Mouse (Mus musculus): Measurements from ENCODE around the gene Syt12. TPM values are rescaled to one million over a fixed set of nuclear protein-coding genes. Genes with fewer than 3 reads are reported as not detected.

The Syt12 gene
- polyA plus RNA-seq, 1 experiment from 2014 or later = 2.4 TPM

DNA sequence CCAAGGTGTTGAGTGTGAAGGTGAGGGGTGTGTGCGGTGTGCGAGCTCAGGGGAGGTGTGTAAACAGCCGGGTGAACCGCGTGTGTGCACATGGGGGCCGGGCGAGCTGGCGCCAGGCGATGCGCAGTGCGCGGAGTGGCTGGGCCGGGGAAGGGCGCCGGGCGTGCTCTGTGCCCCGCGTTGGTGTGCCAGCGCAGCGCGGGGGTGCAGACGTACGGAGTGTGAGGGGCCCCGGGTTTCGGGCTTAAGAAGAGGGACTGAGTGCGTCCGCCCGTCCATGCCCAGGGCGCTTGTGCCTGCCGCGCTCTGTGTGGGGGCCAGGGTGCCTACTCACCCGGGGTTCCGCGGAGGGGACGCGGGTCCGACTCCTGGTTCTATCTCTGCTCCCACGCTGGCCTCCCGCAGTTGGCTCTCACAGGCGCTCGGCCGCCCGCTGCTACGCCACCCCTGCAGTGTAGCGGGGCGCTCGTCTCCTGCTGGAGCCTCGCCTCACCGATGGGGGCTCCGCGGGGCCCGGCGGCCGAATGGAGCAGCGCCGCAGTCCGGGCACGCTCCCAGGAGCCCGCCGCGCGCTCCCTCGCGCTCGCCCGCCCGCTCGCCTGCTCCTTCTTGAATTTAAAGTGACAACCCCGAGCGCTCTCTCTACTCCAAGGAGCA, 518 bp downstream of the Syt12 start:
- no peak overlapping the region for H3K27ac ChIP-seq (ENCODE audit: low read depth, low read length)
- no peaks in the 10 kb centered on the region for H3K9me3 ChIP-seq (ENCODE audit: control insufficient read depth, low read length)
- peak overlapping the region; percentile 55 for H3K4me3 ChIP-seq (ENCODE audit: low read length)
- under 1% methylated on average over 59 of the region's 70 CpGs for WGBS
- peaks cover 16% of the 10 kb centered on the region for H3K27me3 ChIP-seq (ENCODE audit: control insufficient read depth, insufficient read depth, low read length)
- 0 out of 2 replicates have a peak, but pooled peaks cover 3% of the 10 kb centered on the region for H3K4me1 ChIP-seq (ENCODE audit: control insufficient read depth, insufficient read depth, low read length)
- H3K9ac ChIP-seq (ENCODE audit: low read depth, low read length) = peak overlapping the region; percentile 70
- peak overlapping the region; percentile 99 for H3K4me2 ChIP-seq (replicated peaks; ENCODE audit: low read depth, low read length)
- no peaks in the 10 kb centered on the region for H3K36me3 ChIP-seq (ENCODE audit: control insufficient read depth, insufficient read depth, low read length)
- ATAC-seq (ENCODE audit: low FRiP score, low TSS enrichment) = peak; percentile 75

DNA sequence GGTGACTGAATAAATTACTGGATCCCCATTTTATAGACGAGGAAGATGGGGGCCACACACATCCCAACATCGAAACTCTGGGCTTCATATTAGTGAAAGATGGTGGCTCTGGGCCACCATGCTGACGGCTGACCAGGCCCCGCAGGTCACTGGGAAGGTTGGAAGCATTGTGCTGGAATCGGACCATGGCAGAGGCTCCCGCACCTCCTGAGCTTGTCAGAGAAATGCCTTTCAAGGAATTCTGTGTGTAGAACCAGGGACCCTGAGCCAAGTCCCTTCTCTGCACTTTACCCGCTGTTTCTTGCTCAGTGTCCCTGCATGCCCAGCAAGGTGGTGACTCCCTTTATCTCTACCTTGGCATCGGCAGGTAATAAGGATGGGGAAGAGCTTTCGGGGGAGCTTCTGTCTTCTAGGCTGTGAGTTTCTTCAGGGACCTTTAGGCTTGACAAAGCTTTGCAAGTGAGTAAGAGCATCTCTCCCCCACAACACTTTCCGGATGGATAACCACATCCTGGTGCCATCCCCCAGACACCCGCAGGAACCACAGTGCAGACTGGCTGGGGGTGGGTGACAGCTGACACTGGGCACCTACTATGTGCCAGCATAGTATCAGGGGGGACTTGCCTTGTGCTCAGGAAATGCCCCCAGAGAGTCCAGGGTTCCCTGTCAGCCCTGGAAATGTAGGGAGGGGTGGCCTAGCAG, 1.9 kb downstream of the Syt12 start:
- WGBS = 70% methylated on average over 11 of the region's 11 CpGs
- Histone ChIP-seq H3K4me3 (ENCODE audit: low read length) (no peak overlapping the region), H3K4me2 (replicated peaks; ENCODE audit: low read depth, low read length) (no peak overlapping the region), H3K36me3 (ENCODE audit: control insufficient read depth, insufficient read depth, low read length) (no peaks in the 10 kb centered on the region), H3K9me3 (ENCODE audit: control insufficient read depth, low read length) (no peaks in the 10 kb centered on the region), H3K9ac (ENCODE audit: low read depth, low read length) (no peak overlapping the region; the same call in 1 of the 2 replicates), H3K4me1 (ENCODE audit: control insufficient read depth, insufficient read depth, low read length) (0 out of 2 replicates have a peak, but pooled peaks cover 3% of the 10 kb centered on the region), H3K27me3 (ENCODE audit: control insufficient read depth, insufficient read depth, low read length) (peaks cover 16% of the 10 kb centered on the region), H3K27ac (ENCODE audit: low read depth, low read length) (no peak overlapping the region)
- ATAC-seq (ENCODE audit: low FRiP score, low TSS enrichment) = no peak

DNA sequence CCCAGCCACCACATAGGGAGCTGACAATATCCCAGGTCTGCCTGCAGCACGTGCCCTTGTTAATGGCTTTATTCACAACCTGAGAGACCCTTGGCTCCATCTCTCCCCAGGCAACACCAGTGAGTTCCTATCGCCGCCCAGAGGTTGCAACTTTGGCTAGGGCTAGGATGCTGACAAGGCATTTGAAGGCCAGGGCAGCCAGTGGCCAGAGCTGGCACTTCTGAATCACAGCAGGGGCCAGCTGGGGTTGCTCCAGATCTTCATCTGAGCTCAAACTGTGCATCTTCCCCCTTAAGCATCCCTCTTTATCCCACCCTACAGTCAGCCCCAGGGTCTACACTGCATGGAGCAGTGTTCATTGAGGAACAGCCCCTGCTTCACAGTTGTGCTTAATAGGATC, 2.5 kb downstream of the Syt12 start:
- 0 out of 2 replicates have a peak, but pooled peaks cover 3% of the 10 kb centered on the region for H3K4me1 ChIP-seq (ENCODE audit: control insufficient read depth, insufficient read depth, low read length)
- no peak overlapping the region for H3K9ac ChIP-seq (ENCODE audit: low read depth, low read length)
- H3K9me3 ChIP-seq (ENCODE audit: control insufficient read depth, low read length) = no peaks in the 10 kb centered on the region
- H3K36me3 ChIP-seq (ENCODE audit: control insufficient read depth, insufficient read depth, low read length) = no peaks in the 10 kb centered on the region
- H3K4me3 ChIP-seq (ENCODE audit: low read length) = no peak overlapping the region
- ATAC-seq (ENCODE audit: low FRiP score, low TSS enrichment) = no peak
- no peak overlapping the region for H3K27ac ChIP-seq (ENCODE audit: low read depth, low read length)
- 69% methylated on average over 3 of the region's 3 CpGs for WGBS
- peaks cover 16% of the 10 kb centered on the region for H3K27me3 ChIP-seq (ENCODE audit: control insufficient read depth, insufficient read depth, low read length)
- no peak overlapping the region for H3K4me2 ChIP-seq (replicated peaks; ENCODE audit: low read depth, low read length)

DNA sequence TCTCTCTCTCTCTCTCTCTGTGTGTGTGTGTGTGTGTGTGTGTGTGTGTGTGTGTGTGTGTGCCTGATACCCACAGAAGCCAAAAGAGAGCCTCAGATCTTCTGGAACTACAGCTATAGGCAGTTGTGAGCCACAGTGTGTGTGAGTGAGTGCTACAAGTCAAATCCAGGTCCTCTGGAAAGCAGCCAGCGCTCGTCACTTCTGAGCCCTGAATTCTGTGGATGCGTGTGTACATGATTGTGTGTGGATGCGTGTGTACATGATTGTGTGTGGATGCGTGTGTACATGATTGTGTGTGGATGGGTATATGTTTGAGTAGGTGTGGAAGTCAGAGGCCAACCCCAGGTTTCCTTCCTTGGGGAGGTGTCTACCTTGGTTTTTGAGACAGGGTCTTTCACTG, 3.7 kb downstream of the Syt12 start:
- no peak for ATAC-seq (ENCODE audit: low FRiP score, low TSS enrichment)
- H3K9me3 ChIP-seq (ENCODE audit: control insufficient read depth, low read length) = no peaks in the 10 kb centered on the region
- 92% methylated on average over 5 of the region's 5 CpGs for WGBS
- no peaks in the 10 kb centered on the region for H3K36me3 ChIP-seq (ENCODE audit: control insufficient read depth, insufficient read depth, low read length)
- no peak overlapping the region for H3K4me3 ChIP-seq (ENCODE audit: low read length)
- peaks cover 16% of the 10 kb centered on the region for H3K27me3 ChIP-seq (ENCODE audit: control insufficient read depth, insufficient read depth, low read length)
- no peak overlapping the region for H3K9ac ChIP-seq (ENCODE audit: low read depth, low read length)
- H3K27ac ChIP-seq (ENCODE audit: low read depth, low read length) = no peak overlapping the region
- H3K4me2 ChIP-seq (replicated peaks; ENCODE audit: low read depth, low read length) = no peak overlapping the region
- H3K4me1 ChIP-seq (ENCODE audit: control insufficient read depth, insufficient read depth, low read length) = 0 out of 2 replicates have a peak, but pooled peaks cover 3% of the 10 kb centered on the region

DNA sequence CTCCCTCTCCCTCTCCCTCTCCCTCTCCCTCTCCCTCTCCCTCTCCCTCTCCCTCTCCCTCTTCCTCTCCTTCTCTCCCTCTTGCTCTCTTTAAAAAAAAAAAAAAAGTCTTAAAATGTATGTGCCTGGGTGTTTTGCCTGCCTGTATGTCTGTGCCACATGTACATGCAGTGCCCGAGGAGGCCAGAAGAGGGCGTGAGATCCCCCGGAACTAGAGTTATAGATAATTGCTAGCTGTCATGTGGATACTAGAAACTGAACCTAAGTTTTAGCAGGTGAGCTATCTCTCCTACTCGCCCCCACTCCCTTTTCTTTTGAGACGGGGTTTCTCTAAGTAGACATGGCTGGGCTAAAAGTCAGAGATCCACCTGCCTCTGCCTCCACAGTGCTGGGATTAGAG, 8.9 kb downstream of the Syt12 start:
- 33% methylated on average over 5 of the region's 5 CpGs for WGBS
- no peaks in the 10 kb centered on the region for H3K4me1 ChIP-seq (ENCODE audit: control insufficient read depth, insufficient read depth, low read length)
- no peak overlapping the region for H3K9ac ChIP-seq (ENCODE audit: low read depth, low read length)
- H3K9me3 ChIP-seq (ENCODE audit: control insufficient read depth, low read length) = no peaks in the 10 kb centered on the region
- no peak overlapping the region for H3K4me3 ChIP-seq (ENCODE audit: low read length)
- H3K36me3 ChIP-seq (ENCODE audit: control insufficient read depth, insufficient read depth, low read length) = no peaks in the 10 kb centered on the region
- no peak overlapping the region for H3K4me2 ChIP-seq (replicated peaks; ENCODE audit: low read depth, low read length)
- no peak for ATAC-seq (ENCODE audit: low FRiP score, low TSS enrichment)
- H3K27ac ChIP-seq (ENCODE audit: low read depth, low read length) = no peak overlapping the region
- no peaks in the 10 kb centered on the region for H3K27me3 ChIP-seq (ENCODE audit: control insufficient read depth, insufficient read depth, low read length)

DNA sequence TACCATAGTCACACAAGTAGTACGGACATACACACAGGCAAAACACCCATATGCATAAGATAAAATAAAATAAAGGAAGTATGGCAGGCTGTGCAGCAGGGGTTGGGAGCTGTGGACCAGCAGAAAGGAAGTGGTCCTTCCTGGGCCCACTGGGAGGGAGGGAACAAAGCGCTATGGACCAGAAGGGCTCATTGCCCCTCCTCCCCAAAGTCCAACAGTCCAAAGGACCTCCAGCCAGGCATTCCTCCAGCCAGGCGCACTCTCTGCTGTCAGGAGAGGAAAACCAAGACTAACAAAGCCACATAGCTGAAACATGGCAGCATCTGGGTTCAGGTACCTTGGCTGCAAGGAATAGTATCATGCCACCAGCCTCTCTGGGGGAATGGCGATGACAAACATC, 12.6 kb downstream of the Syt12 start:
- Histone ChIP-seq H3K9me3 (ENCODE audit: control insufficient read depth, low read length) (no peaks in the 10 kb centered on the region), H3K36me3 (ENCODE audit: control insufficient read depth, insufficient read depth, low read length) (no peaks in the 10 kb centered on the region), H3K27me3 (ENCODE audit: control insufficient read depth, insufficient read depth, low read length) (no peaks in the 10 kb centered on the region), H3K4me3 (ENCODE audit: low read length) (no peak overlapping the region), H3K9ac (ENCODE audit: low read depth, low read length) (no peak overlapping the region), H3K4me1 (ENCODE audit: control insufficient read depth, insufficient read depth, low read length) (no peaks in the 10 kb centered on the region), H3K27ac (ENCODE audit: low read depth, low read length) (no peak overlapping the region), H3K4me2 (replicated peaks; ENCODE audit: low read depth, low read length) (no peak overlapping the region)
- ATAC-seq (ENCODE audit: low FRiP score, low TSS enrichment) = no peak
- WGBS = 89% methylated on average over 4 of the region's 4 CpGs

DNA sequence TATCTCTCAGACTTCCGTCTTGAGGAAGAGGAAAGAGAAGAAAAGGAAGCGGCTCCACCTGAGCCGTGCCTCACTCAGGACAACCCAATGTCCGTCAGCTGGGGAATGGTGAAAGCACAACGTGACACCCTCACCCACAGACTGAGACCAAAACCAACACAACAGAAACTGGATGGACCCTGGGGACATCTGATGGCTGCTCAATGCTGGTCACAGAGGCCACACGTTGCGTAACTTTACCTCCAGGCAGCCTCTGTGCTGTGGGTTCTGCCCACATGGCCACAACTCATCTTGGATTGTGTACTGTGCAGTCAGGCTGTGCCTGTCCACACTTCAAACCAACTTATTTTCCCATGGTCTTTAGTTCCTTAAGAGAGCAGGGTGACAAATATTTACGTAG, 15.3 kb downstream of the Syt12 start:
- WGBS = 83% methylated on average over 8 of the region's 8 CpGs
- Histone ChIP-seq H3K27ac (ENCODE audit: low read depth, low read length) (no peak overlapping the region), H3K36me3 (ENCODE audit: control insufficient read depth, insufficient read depth, low read length) (no peaks in the 10 kb centered on the region), H3K4me2 (replicated peaks; ENCODE audit: low read depth, low read length) (no peak overlapping the region), H3K9me3 (ENCODE audit: control insufficient read depth, low read length) (no peaks in the 10 kb centered on the region), H3K4me1 (ENCODE audit: control insufficient read depth, insufficient read depth, low read length) (0 out of 2 replicates have a peak, but pooled peaks cover 2% of the 10 kb centered on the region), H3K4me3 (ENCODE audit: low read length) (no peak overlapping the region), H3K27me3 (ENCODE audit: control insufficient read depth, insufficient read depth, low read length) (no peaks in the 10 kb centered on the region), H3K9ac (ENCODE audit: low read depth, low read length) (no peak overlapping the region)
- ATAC-seq (ENCODE audit: low FRiP score, low TSS enrichment) = no peak

DNA sequence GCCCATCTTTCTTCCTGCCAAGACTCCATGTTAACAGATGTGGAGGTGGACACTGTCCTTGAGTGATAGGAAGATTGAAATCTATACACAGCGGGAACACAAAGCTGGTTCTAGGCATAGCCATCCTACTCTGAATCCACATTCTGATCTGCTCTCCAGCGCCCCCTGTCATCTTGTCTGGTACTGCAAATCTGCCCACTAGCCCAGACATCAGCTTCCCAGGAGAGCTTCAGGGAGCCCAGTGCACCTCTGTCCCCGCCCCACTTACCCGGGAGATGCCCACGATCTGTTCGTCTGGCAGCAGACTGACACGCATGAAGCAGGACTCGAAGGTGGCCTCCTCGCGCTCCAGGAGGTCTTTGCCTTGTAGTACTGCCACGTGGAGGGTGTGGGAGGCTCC, 21.0 kb downstream of the Syt12 start:
- H3K36me3 ChIP-seq (ENCODE audit: control insufficient read depth, insufficient read depth, low read length) = no peaks in the 10 kb centered on the region
- H3K4me1 ChIP-seq (ENCODE audit: control insufficient read depth, insufficient read depth, low read length) = peaks cover 17% of the 10 kb centered on the region
- H3K4me2 ChIP-seq (replicated peaks; ENCODE audit: low read depth, low read length) = no peak overlapping the region
- no peak overlapping the region for H3K27ac ChIP-seq (ENCODE audit: low read depth, low read length)
- no peak overlapping the region for H3K9ac ChIP-seq (ENCODE audit: low read depth, low read length)
- H3K4me3 ChIP-seq (ENCODE audit: low read length) = no peak overlapping the region; the same call in 1 of the 2 replicates
- H3K27me3 ChIP-seq (ENCODE audit: control insufficient read depth, insufficient read depth, low read length) = no peaks in the 10 kb centered on the region
- ATAC-seq (ENCODE audit: low FRiP score, low TSS enrichment) = 0 out of 2 replicates have a peak, but pooled peaks have one; percentile 30
- no peaks in the 10 kb centered on the region for H3K9me3 ChIP-seq (ENCODE audit: control insufficient read depth, low read length)
- 11% methylated on average over 11 of the region's 11 CpGs for WGBS

DNA sequence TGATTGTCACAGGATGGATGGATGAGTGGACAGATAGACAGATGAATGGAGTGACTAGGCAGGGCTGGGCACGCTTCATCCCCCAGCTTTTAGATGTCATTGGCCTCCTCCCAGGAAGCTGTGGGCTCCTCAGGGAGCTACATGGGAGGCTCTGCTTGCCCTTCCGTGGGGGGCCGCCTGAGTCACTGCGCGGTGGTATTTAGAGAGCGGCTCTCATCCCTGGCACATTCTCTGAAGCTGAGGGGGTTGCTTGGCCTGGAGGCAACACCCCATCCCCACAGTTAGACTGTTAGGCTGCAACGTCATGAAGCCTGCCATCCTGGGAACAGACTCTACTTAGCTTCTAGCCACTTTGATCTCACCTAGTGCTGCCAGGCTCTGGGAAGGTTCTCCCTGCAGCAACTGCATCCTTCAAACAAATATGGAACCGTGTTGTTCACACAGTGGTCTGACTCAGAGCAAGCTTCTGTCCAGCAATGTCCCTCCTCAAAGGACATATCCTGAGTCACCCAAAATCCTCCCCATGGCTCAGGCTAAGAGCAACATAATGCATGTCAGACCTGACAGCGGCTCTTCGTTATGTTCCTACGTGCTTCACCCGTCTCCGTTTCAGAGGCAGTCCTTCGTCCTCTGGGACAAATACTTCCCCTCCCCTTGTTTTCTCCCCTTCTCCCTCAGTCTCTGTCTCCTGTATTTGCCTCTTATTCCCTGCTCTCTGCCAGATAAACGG, 22.0 kb downstream of the Syt12 start:
- ATAC-seq (ENCODE audit: low FRiP score, low TSS enrichment) = no peak
- Histone ChIP-seq H3K9me3 (ENCODE audit: control insufficient read depth, low read length) (no peaks in the 10 kb centered on the region), H3K36me3 (ENCODE audit: control insufficient read depth, insufficient read depth, low read length) (no peaks in the 10 kb centered on the region), H3K27me3 (ENCODE audit: control insufficient read depth, insufficient read depth, low read length) (no peaks in the 10 kb centered on the region), H3K4me1 (ENCODE audit: control insufficient read depth, insufficient read depth, low read length) (peaks cover 17% of the 10 kb centered on the region), H3K9ac (ENCODE audit: low read depth, low read length) (no peak overlapping the region), H3K4me3 (ENCODE audit: low read length) (no peak overlapping the region), H3K27ac (ENCODE audit: low read depth, low read length) (no peak overlapping the region), H3K4me2 (replicated peaks; ENCODE audit: low read depth, low read length) (no peak overlapping the region)
- 62% methylated on average over 15 of the region's 15 CpGs for WGBS
